Mouse (Mus musculus): ENCODE data around the gene Dnah9.

DNA sequence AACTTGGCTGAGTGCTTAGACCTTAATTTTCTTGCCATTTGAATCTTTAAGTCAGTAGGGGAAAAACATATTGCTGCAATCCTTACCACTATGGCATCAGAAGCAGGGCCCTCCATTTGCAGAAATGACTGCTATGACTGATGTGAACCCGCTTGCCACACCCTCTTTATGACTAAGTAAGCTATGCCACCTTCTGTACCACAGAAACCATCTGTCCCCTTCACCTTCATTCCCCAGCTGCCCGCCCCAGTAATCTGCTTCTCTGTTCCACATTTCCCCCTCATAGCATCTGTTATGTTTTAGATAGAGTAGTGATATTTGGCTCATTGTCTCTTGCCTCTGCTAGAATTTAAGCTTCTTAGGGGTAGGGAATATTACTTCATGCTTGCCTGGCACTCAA is 237.6 kb downstream of the Dnah9 start:
- TF ChIP-seq POLR2A (IDR thresholded peaks at IDR 0.05; ENCODE audit: insufficient read depth, low read depth, low read length) (no peak), CTCF (IDR thresholded peaks at IDR 0.05; ENCODE audit: insufficient read depth, low read depth, low read length) (no peak)
